Mouse (Mus musculus): ENCODE measurements around the gene Casp14.

DNA sequence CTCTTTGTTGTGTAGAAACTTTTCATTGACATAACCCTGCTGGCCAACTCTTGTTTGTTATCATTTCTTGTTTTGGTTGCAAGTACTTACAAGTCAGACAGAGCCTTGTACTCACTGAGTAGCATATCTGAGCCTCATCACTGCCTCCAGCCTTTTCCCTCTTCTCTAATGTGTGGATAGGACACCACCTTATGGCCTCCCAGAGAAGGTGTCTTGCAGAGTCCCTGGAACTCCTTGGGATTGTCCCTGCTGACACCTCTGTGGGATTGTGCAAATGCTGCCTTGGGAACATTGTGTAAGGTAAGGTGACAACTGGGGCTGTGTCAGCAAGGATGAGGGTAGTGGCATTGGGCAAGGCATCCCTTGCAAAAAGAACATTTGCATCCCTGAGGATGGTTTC is 25.6 kb upstream of the Casp14 start:
- peak; percentile 3; the same call in 1 of the 2 replicates for TF ChIP-seq ZC3H11A (IDR thresholded peaks at IDR 0.05; ENCODE audit: borderline replicate concordance, low read depth, low read length)
- TF ChIP-seq ZNF384 (IDR thresholded peaks at IDR 0.05; ENCODE audit: low read depth, low read length): no peak
- no peak for TF ChIP-seq MAFK (IDR thresholded peaks at IDR 0.05; ENCODE audit: insufficient read depth, low read depth, low read length)
- no peak for TF ChIP-seq HCFC1 (IDR thresholded peaks at IDR 0.05; ENCODE audit: borderline replicate concordance, insufficient read depth, low read length)
- no peak for TF ChIP-seq CHD2 (IDR thresholded peaks at IDR 0.05; ENCODE audit: low read depth, low read length)
